Mouse (Mus musculus): ENCODE measurements around the gene Sh3kbp1.

Sh3kbp1 gene

DNA sequence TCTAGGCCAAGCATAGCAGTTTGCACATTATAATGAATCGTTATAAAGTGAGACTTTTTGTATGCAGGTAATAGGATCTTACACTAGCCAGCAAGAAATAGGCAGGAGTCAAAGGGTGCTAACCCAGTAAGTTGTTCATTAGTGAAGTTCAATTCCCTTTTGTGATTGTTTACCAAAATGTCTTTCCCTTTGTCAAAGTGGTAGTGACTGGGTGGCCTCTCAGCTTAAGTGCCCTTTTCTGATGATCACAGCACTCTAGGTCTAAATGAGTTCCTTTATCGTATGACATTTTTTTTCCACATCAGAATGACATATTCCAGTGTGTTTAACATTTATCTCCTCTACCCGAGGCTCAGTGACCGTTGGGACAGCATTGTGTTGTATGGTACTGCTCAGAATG, 1.6 kb downstream of the Sh3kbp1 start:
- Histone ChIP-seq H3K36me3 (ENCODE audit: insufficient read depth, low read length) (no peaks in the 10 kb centered on the region), H3K4me3 (replicated peaks; ENCODE audit: low read length) (no peak overlapping the region), H3K9me3 (ENCODE audit: low read length) (no peaks in the 10 kb centered on the region), H3K27me3 (ENCODE audit: insufficient read depth, low read length) (peaks cover 43% of the 10 kb centered on the region), H3K4me1 (replicated peaks; ENCODE audit: low read depth, low read length) (peaks cover 5% of the 10 kb centered on the region; the same call in 1 of the 2 replicates)
- TF ChIP-seq CTCF (conservative IDR thresholded peaks at IDR 0.05; ENCODE audit: low read length): no peak
- no peak for TF ChIP-seq POU5F1 (IDR thresholded peaks at IDR 0.05; ENCODE audit: borderline replicate concordance, low read length)
- TF ChIP-seq NANOG (IDR thresholded peaks at IDR 0.05; ENCODE audit: borderline replicate concordance, low read length): no peak

- no peak for TF ChIP-seq NANOG (IDR thresholded peaks at IDR 0.05; ENCODE audit: borderline replicate concordance, low read length)
- no peak for TF ChIP-seq POU5F1 (IDR thresholded peaks at IDR 0.05; ENCODE audit: borderline replicate concordance, low read length)
- no peak for TF ChIP-seq CTCF (conservative IDR thresholded peaks at IDR 0.05; ENCODE audit: low read length)
- H3K4me1 ChIP-seq (replicated peaks; ENCODE audit: low read depth, low read length): peaks cover 5% of the 10 kb centered on the region; the same call in 1 of the 2 replicates
- no peaks in the 10 kb centered on the region for H3K9me3 ChIP-seq (ENCODE audit: low read length)
- H3K4me3 ChIP-seq (replicated peaks; ENCODE audit: low read length): no peak overlapping the region
- no peaks in the 10 kb centered on the region for H3K36me3 ChIP-seq (ENCODE audit: insufficient read depth, low read length)
- H3K27me3 ChIP-seq (ENCODE audit: insufficient read depth, low read length): peaks cover 43% of the 10 kb centered on the region
These were observed 2.1 kb downstream of the Sh3kbp1 start for GRCm38 (mm10) chrX:159629203-159629602.

- Histone ChIP-seq H3K36me3 (ENCODE audit: insufficient read depth, low read length) (no peaks in the 10 kb centered on the region), H3K27me3 (ENCODE audit: insufficient read depth, low read length) (no peaks in the 10 kb centered on the region), H3K4me1 (replicated peaks; ENCODE audit: low read depth, low read length) (no peaks in the 10 kb centered on the region), H3K9me3 (ENCODE audit: low read length) (no peaks in the 10 kb centered on the region), H3K4me3 (replicated peaks; ENCODE audit: low read length) (no peak overlapping the region)
- no peak for TF ChIP-seq CTCF (conservative IDR thresholded peaks at IDR 0.05; ENCODE audit: low read length)
- no peak for TF ChIP-seq NANOG (IDR thresholded peaks at IDR 0.05; ENCODE audit: borderline replicate concordance, low read length)
- no peak for TF ChIP-seq POU5F1 (IDR thresholded peaks at IDR 0.05; ENCODE audit: borderline replicate concordance, low read length)
These were observed 11.6 kb downstream of the Sh3kbp1 start for GRCm38 (mm10) chrX:159638500-159639227.

GRCm38 (mm10) chrX:159639991-159640390, 12.9 kb downstream of the Sh3kbp1 start:
- H3K9me3 ChIP-seq (ENCODE audit: low read length): no peaks in the 10 kb centered on the region
- no peak for TF ChIP-seq POU5F1 (IDR thresholded peaks at IDR 0.05; ENCODE audit: borderline replicate concordance, low read length)
- TF ChIP-seq NANOG (IDR thresholded peaks at IDR 0.05; ENCODE audit: borderline replicate concordance, low read length): no peak
- H3K27me3 ChIP-seq (ENCODE audit: insufficient read depth, low read length): no peaks in the 10 kb centered on the region
- no peaks in the 10 kb centered on the region for H3K4me1 ChIP-seq (replicated peaks; ENCODE audit: low read depth, low read length)
- no peak overlapping the region for H3K4me3 ChIP-seq (replicated peaks; ENCODE audit: low read length)
- H3K36me3 ChIP-seq (ENCODE audit: insufficient read depth, low read length): no peaks in the 10 kb centered on the region

GRCm38 (mm10) chrX:159645314-159645713, 18.2 kb downstream of the Sh3kbp1 start:
- H3K9me3 ChIP-seq (ENCODE audit: low read length): no peaks in the 10 kb centered on the region
- no peaks in the 10 kb centered on the region for H3K27me3 ChIP-seq (ENCODE audit: insufficient read depth, low read length)
- H3K4me1 ChIP-seq (replicated peaks; ENCODE audit: low read depth, low read length): no peaks in the 10 kb centered on the region
- no peak overlapping the region for H3K4me3 ChIP-seq (replicated peaks; ENCODE audit: low read length)
- H3K36me3 ChIP-seq (ENCODE audit: insufficient read depth, low read length): no peaks in the 10 kb centered on the region
- TF ChIP-seq NANOG (IDR thresholded peaks at IDR 0.05; ENCODE audit: borderline replicate concordance, low read length) (no peak), POU5F1 (IDR thresholded peaks at IDR 0.05; ENCODE audit: borderline replicate concordance, low read length) (no peak), CTCF (conservative IDR thresholded peaks at IDR 0.05; ENCODE audit: low read length) (no peak)

DNA sequence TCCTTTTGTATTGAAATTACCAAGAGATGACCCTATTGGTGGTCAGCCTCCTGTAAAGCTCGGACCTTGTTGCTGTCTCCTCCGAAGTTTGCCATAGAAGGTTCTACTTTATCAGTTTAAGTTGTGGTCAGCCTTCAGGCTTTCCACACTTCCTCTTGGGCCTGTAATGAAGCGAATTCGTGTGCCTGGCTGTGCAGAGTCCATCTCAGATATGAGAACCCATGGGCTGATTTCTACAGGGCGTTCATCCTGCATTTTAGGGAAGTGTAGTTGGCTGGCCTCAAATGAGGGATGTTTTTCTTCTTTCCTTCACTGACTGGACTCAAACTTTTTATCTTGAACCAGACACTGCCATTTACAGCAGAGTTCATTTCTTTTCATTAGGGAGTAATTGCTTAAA, 20.5 kb downstream of the Sh3kbp1 start:
- no peaks in the 10 kb centered on the region for H3K9me3 ChIP-seq (ENCODE audit: low read length)
- TF ChIP-seq NANOG (IDR thresholded peaks at IDR 0.05; ENCODE audit: borderline replicate concordance, low read length) (no peak), CTCF (conservative IDR thresholded peaks at IDR 0.05; ENCODE audit: low read length) (no peak), POU5F1 (IDR thresholded peaks at IDR 0.05; ENCODE audit: borderline replicate concordance, low read length) (no peak)
- H3K27me3 ChIP-seq (ENCODE audit: insufficient read depth, low read length): no peaks in the 10 kb centered on the region
- no peaks in the 10 kb centered on the region for H3K36me3 ChIP-seq (ENCODE audit: insufficient read depth, low read length)
- H3K4me1 ChIP-seq (replicated peaks; ENCODE audit: low read depth, low read length): no peaks in the 10 kb centered on the region
- no peak overlapping the region for H3K4me3 ChIP-seq (replicated peaks; ENCODE audit: low read length)

GRCm38 (mm10) chrX:159648598-159648997, 21.5 kb downstream of the Sh3kbp1 start:
- no peaks in the 10 kb centered on the region for H3K36me3 ChIP-seq (ENCODE audit: insufficient read depth, low read length)
- H3K27me3 ChIP-seq (ENCODE audit: insufficient read depth, low read length): no peaks in the 10 kb centered on the region
- no peaks in the 10 kb centered on the region for H3K4me1 ChIP-seq (replicated peaks; ENCODE audit: low read depth, low read length)
- TF ChIP-seq CTCF (conservative IDR thresholded peaks at IDR 0.05; ENCODE audit: low read length): no peak
- no peak for TF ChIP-seq POU5F1 (IDR thresholded peaks at IDR 0.05; ENCODE audit: borderline replicate concordance, low read length)
- TF ChIP-seq NANOG (IDR thresholded peaks at IDR 0.05; ENCODE audit: borderline replicate concordance, low read length): no peak
- H3K9me3 ChIP-seq (ENCODE audit: low read length): no peaks in the 10 kb centered on the region
- H3K4me3 ChIP-seq (replicated peaks; ENCODE audit: low read length): no peak overlapping the region

DNA sequence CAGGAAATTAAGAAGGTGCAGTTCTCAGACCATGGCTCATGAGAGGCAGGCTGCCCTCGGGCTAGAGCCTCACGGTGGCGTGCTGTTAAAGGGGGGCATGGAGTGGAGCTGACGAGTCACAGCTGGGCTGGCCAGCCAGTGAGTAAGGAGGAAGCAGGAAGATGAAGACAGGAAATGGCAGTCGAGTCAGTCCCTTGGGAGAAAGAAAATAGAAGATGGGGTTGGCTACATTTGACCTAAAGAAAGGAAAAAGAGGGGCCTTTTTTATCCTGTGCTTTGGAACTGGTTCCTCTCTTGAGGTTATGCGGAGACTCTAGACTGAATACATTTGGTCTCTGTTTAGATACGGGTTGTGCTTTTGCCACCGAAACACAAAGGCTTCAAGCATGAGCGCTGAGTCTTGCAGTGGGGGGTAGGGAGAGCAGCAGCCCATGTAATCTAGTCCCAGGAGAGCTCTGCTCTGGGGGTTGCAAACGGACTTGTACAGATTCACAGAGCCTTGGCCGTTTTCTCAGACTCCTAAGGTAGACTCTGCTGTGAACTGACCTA, 23.1 kb downstream of the Sh3kbp1 start:
- H3K4me1 ChIP-seq (replicated peaks; ENCODE audit: low read depth, low read length): no peaks in the 10 kb centered on the region
- H3K9me3 ChIP-seq (ENCODE audit: low read length): no peaks in the 10 kb centered on the region
- H3K4me3 ChIP-seq (replicated peaks; ENCODE audit: low read length): no peak overlapping the region
- H3K36me3 ChIP-seq (ENCODE audit: insufficient read depth, low read length): no peaks in the 10 kb centered on the region
- TF ChIP-seq POU5F1 (IDR thresholded peaks at IDR 0.05; ENCODE audit: borderline replicate concordance, low read length): no peak
- TF ChIP-seq NANOG (IDR thresholded peaks at IDR 0.05; ENCODE audit: borderline replicate concordance, low read length): no peak
- no peak for TF ChIP-seq CTCF (conservative IDR thresholded peaks at IDR 0.05; ENCODE audit: low read length)
- H3K27me3 ChIP-seq (ENCODE audit: insufficient read depth, low read length): no peaks in the 10 kb centered on the region

Data from E14TG2a.4 (cell line).